In the genomic region with DNA sequence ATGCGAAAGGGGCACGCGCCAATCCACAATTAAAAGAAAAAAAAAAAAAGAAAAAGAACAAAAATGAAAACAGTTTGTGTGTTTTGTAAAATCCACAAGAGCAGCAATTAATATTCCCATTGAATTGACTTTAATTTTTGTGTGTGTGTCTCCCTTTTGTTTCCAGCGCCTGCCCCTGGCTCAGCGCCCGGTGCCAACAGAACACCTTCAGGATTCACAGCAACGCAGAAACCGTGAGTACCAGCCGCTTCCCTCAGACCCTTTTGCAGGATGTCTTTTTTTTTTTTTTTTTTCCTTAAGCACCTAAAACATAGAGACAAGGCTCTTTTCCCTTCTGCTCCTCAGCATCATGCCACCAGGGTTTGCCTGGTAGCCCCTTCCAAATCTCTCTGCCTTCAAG, we compare ENCODE assay signal across 14 mouse cellular contexts.
DNase-seq lines count a peak whose midpoint lies in the region; ATAC-seq and TF ChIP-seq lines count a peak whose summit lies in the region.
"Had no signal": no experiment of that assay in that cellular context is flagged by ENCODE, and none has a peak within 500 bp of the region (broad histone marks: within the 10 kb centered on the region; RNA-seq: fewer than 3 reads in every experiment).

No protein-coding gene starts in this region.

- WGBS in forebrain, postnatal 0 days, result 10% methylated on average over 9 of the region's 9 CpGs
- 58% methylated on average over 9 of the region's 9 CpGs for WGBS in neural tube, embryonic 12.5 days

- H3K36me3 ChIP-seq in forebrain, postnatal 0 days (ENCODE audit: insufficient read depth), result no peaks in the 10 kb centered on the region
- no peaks in the 10 kb centered on the region for H3K36me3 ChIP-seq in neural tube, embryonic 12.5 days
- H3K36me3 ChIP-seq: embryonic facial prominence, embryonic 13.5 days had no signal

- H3K27ac ChIP-seq in forebrain, postnatal 0 days (ENCODE audit: low read depth, low read length), result peak overlapping the region; percentile 89
- peak overlapping the region; percentile 61; the same call in 1 of the 2 replicates for H3K27ac ChIP-seq in neural tube, embryonic 12.5 days
- H3K27ac ChIP-seq: embryonic facial prominence, embryonic 13.5 days; liver, embryonic 14.5 days had no signal

- TF ChIP-seq CTCF in brain, embryonic 14.5 days (IDR thresholded peaks at IDR 0.05; ENCODE audit: borderline replicate concordance, extremely low read depth, insufficient read depth, insufficient read length), result no peak
- TF ChIP-seq CTCF in forebrain, postnatal 0 days (IDR thresholded peaks at IDR 0.05; ENCODE audit: low read depth), result no peak

- H3K4me2 ChIP-seq in forebrain, postnatal 0 days (ENCODE audit: low read depth), result peak overlapping the region; percentile 60
- peak overlapping the region; percentile 66 for H3K4me2 ChIP-seq in neural tube, embryonic 12.5 days (replicated peaks)
- H3K4me2 ChIP-seq: embryonic facial prominence, embryonic 13.5 days had no signal

- no peaks in the 10 kb centered on the region for H3K4me1 ChIP-seq in forebrain, postnatal 0 days (ENCODE audit: insufficient read depth)
- peaks cover 18% of the 10 kb centered on the region; the same call in 1 of the 2 replicates for H3K4me1 ChIP-seq in neural tube, embryonic 12.5 days

- peak; percentile 7 to 11 for DNase-seq in left cerebral cortex, postnatal 14 days (ENCODE audit: low spot score in 2 of 2)
- DNase-seq in left cerebral cortex, postnatal 36 days (ENCODE audit: low spot score in 2 of 2), result no peak
- DNase-seq in brain, embryonic 14.5 days (ENCODE audit: low read depth), result peak; percentile 81
- DNase-seq in forebrain, postnatal 0 days, result peak; percentile 63
- no peak for DNase-seq in T-cell, adult 2 months (ENCODE audit: low spot score)
- DNase-seq in gastrocnemius, adult 18-20 months (ENCODE audit: low spot score), result no peak
- DNase-seq: kidney, postnatal 36 days; lung, postnatal 36 days; thymus, postnatal 25 days had no signal

- H3K27me3 ChIP-seq in forebrain, postnatal 0 days (ENCODE audit: insufficient read depth, low read length), result no peaks in the 10 kb centered on the region
- H3K27me3 ChIP-seq in neural tube, embryonic 12.5 days (replicated peaks), result no peaks in the 10 kb centered on the region
- H3K27me3 ChIP-seq: embryonic facial prominence, embryonic 13.5 days had no signal

- H3K9me3 ChIP-seq in forebrain, postnatal 0 days (ENCODE audit: low read length), result no peaks in the 10 kb centered on the region
- no peaks in the 10 kb centered on the region for H3K9me3 ChIP-seq in neural tube, embryonic 12.5 days
- H3K9me3 ChIP-seq: embryonic facial prominence, embryonic 13.5 days had no signal

- TF ChIP-seq POLR2A in brain, embryonic 14.5 days (IDR thresholded peaks at IDR 0.05; ENCODE audit: borderline replicate concordance, extremely low read depth, insufficient read depth, insufficient read length, poor library complexity, severe bottlenecking), result no peak

- no peak for ATAC-seq in forebrain, postnatal 0 days
- ATAC-seq in neural tube, embryonic 12.5 days (ENCODE audit: low FRiP score, low read depth), result no peak
- ATAC-seq: CD4-positive, CD25-positive, alpha-beta regulatory T cell, adult 4 months; intestine, postnatal 0 days had no signal

- peak overlapping the region; percentile 46 for H3K4me3 ChIP-seq in forebrain, postnatal 0 days (ENCODE audit: low read depth, low read length)
- H3K4me3 ChIP-seq in neural tube, embryonic 12.5 days, result peak overlapping the region; percentile 43
- H3K4me3 ChIP-seq: embryonic facial prominence, embryonic 13.5 days had no signal

- intact Hi-C loops in left cerebral cortex, postnatal 14 days (cut with DNase I), result loop anchor here (2.0 to 10.0 kb wide), 3 partner anchors 103 to 545 kb away; no protein-coding TSS in a partner anchor
- intact Hi-C loops in left cerebral cortex, postnatal 36 days (cut with DNase I), result loop anchor here (2.0 to 5.0 kb wide), 5 partner anchors 63 to 547 kb away; no protein-coding TSS in a partner anchor

- H3K9ac ChIP-seq in forebrain, postnatal 0 days, result peak overlapping the region; percentile 62
- peak overlapping the region; percentile 61 for H3K9ac ChIP-seq in neural tube, embryonic 12.5 days
- H3K9ac ChIP-seq: embryonic facial prominence, embryonic 13.5 days; liver, embryonic 14.5 days had no signal

Comparison
In these comparisons a context has a peak if more than half of its experiments do, and no peak if none do; other contexts are left out.
1. DNase-seq: peak in left cerebral cortex, postnatal 14 days (2 of 2), brain, embryonic 14.5 days (single experiment) and forebrain, postnatal 0 days (single experiment); none in left cerebral cortex, postnatal 36 days (0 of 2), T-cell, adult 2 months (single experiment) and gastrocnemius, adult 18-20 months (single experiment).